Mouse (Mus musculus) midbrain, embryonic 11.5 days (tissue): ENCODE data around the gene Pfas. TPM values are rescaled to one million over a fixed set of nuclear protein-coding genes. Genes with fewer than 3 reads are reported as not detected.

ENCODE experiments used
- ATAC-seq: fragments of 200-750 bp; cut with Nextera tagmentation; 2 replicates; pipeline ENCODE4 v1.8.0; 2017; ENCODE audit warnings: moderate TSS enrichment, moderate library complexity; ENCODE audit not compliant: low FRiP score
- DNase-seq: peaks from one replicate; pipeline ENCODE4 v3.0.0; 2015; ENCODE audit warnings: low spot score; ENCODE audit errors: missing footprints
- H3K27ac ChIP-seq: fragments of 300-500 bp; sonication (generic); 2 replicates; pipeline ENCODE4 v1.5.1; 2014; ENCODE audit warnings: low read depth, low read length
- H3K27me3 ChIP-seq: fragments of 300-500 bp; sonication (generic); 2 replicates; pipeline ENCODE4 v1.6.1; 2014; ENCODE audit warnings: mild to moderate bottlenecking, low read length, moderate library complexity, mixed read lengths; ENCODE audit not compliant: control insufficient read depth, insufficient read depth
- H3K36me3 ChIP-seq: fragments of 300-500 bp; sonication (generic); 2 replicates; pipeline ENCODE4 v1.6.1; 2014; ENCODE audit warnings: mild to moderate bottlenecking, low read length, moderate library complexity, mixed read lengths; ENCODE audit not compliant: control insufficient read depth, insufficient read depth
- H3K4me1 ChIP-seq: fragments of 300-500 bp; sonication (generic); 2 replicates; pipeline ENCODE4 v1.6.1; 2014; ENCODE audit warnings: low read length; ENCODE audit not compliant: control insufficient read depth, insufficient read depth
- H3K4me2 ChIP-seq: fragments of 300-500 bp; sonication (generic); 2 replicates; pipeline ENCODE4 v1.6.1; 2014; ENCODE audit warnings: mild to moderate bottlenecking, moderate library complexity
- H3K4me3 ChIP-seq: fragments of 300-500 bp; sonication (generic); 2 replicates; pipeline ENCODE4 v1.5.1; 2014; ENCODE audit warnings: low read depth, low read length
- H3K9ac ChIP-seq: fragments of 300-500 bp; sonication (generic); 2 replicates; pipeline ENCODE4 v1.6.1; 2014; ENCODE audit warnings: low read length
- H3K9me3 ChIP-seq: fragments of 300-500 bp; sonication (generic); 2 replicates; pipeline ENCODE4 v1.6.1; 2016; ENCODE audit warnings: low read length; ENCODE audit not compliant: control insufficient read depth
- WGBS: fragments of 180-500 bp; shearing (Covaris S2); extraction: QIAGEN DNeasy Blood & Tissue Kit; methylation state at CpG from one replicate; pipeline ENCODE4 v1.1.7; 2014; 5-methylcytosine and 5-hydroxymethylcytosine counted together
- polyA plus RNA-seq: library from polyadenylated mRNA; unstranded; fragments of >200 nt; fragmentation: Nextera tagmentation; extraction: Ambion mirVana; gene quantifications from 2 replicates; pipeline ENCODE4 v1.2.1, GENCODE M21; 2014

Pfas gene
- polyA plus RNA-seq, 1 experiment from 2014 or later = 33.0 TPM

GRCm38 (mm10) chr11:69045531-69046394 is 37.5 kb upstream of the Pfas start, which contains the start of gene Aurkb:
Aurkb (plus strand) TSS chr11:69045647.
- no peaks in the 10 kb centered on the region for H3K27me3 ChIP-seq
- peaks cover 8% of the 10 kb centered on the region for H3K36me3 ChIP-seq
- WGBS = 1% methylated on average over 51 of the region's 54 CpGs
- H3K9ac ChIP-seq = peak within 1 kb of the TSS; percentile 92
- H3K27ac ChIP-seq = peak within 1 kb of the TSS; percentile 88
- peak; percentile 79 for ATAC-seq
- H3K4me3 ChIP-seq = peak within 1 kb of the TSS; percentile 81
- peaks cover 15% of the 10 kb centered on the region for H3K4me1 ChIP-seq
- peak; percentile 98 for DNase-seq
- H3K9me3 ChIP-seq = no peaks in the 10 kb centered on the region
- H3K4me2 ChIP-seq = peak within 1 kb of the TSS; percentile 82

GRCm38 (mm10) chr11:69038173-69038572 is 29.9 kb upstream of the Pfas start:
- Histone ChIP-seq H3K4me3 (no peak overlapping the region), H3K9me3 (no peaks in the 10 kb centered on the region), H3K4me1 (peaks cover 21% of the 10 kb centered on the region), H3K36me3 (peaks cover 5% of the 10 kb centered on the region; the same call in 1 of the 2 replicates), H3K9ac (no peak overlapping the region), H3K27me3 (no peaks in the 10 kb centered on the region), H3K4me2 (peak overlapping the region; percentile 10; the same call in 1 of the 2 replicates), H3K27ac (no peak overlapping the region)
- DNase-seq (peak; percentile 88), ATAC-seq (no peak)
- 75% methylated on average over 5 of the region's 5 CpGs for WGBS

- H3K4me2 ChIP-seq = peak overlapping the region; percentile 56
- ATAC-seq (peak; percentile 48), DNase-seq (peak; percentile 100)
- H3K27ac ChIP-seq = peak overlapping the region; percentile 21
- H3K4me3 ChIP-seq = peak overlapping the region; percentile 74
- 1% methylated on average over 34 of the region's 34 CpGs for WGBS
- H3K4me1 ChIP-seq = peaks cover 21% of the 10 kb centered on the region
- peaks cover 5% of the 10 kb centered on the region; the same call in 1 of the 2 replicates for H3K36me3 ChIP-seq
- no peaks in the 10 kb centered on the region for H3K9me3 ChIP-seq
- H3K9ac ChIP-seq = peak overlapping the region; percentile 86
- no peaks in the 10 kb centered on the region for H3K27me3 ChIP-seq
Measured at GRCm38 (mm10) chr11:69037231-69038061, 29.2 kb upstream of the Pfas start.

GRCm38 (mm10) chr11:69036486-69037230 is 28.4 kb upstream of the Pfas start:
- Histone ChIP-seq H3K4me1 (peaks cover 21% of the 10 kb centered on the region), H3K27me3 (no peaks in the 10 kb centered on the region), H3K9me3 (no peaks in the 10 kb centered on the region), H3K36me3 (peaks cover 7% of the 10 kb centered on the region; the same call in 1 of the 2 replicates), H3K4me2 (peak overlapping the region; percentile 56), H3K4me3 (peak overlapping the region; percentile 74), H3K27ac (peak overlapping the region; percentile 21), H3K9ac (peak overlapping the region; percentile 86)
- DNase-seq = peak; percentile 100
- ATAC-seq = peak; percentile 22; the same call in 1 of the 2 replicates
- 10% methylated on average over 20 of the region's 20 CpGs for WGBS

GRCm38 (mm10) chr11:69035849-69036248 is 27.6 kb upstream of the Pfas start:
- Histone ChIP-seq H3K4me1 (peaks cover 21% of the 10 kb centered on the region), H3K9ac (peak overlapping the region; percentile 48), H3K9me3 (no peaks in the 10 kb centered on the region), H3K27ac (0 out of 2 replicates have a peak overlapping the region, but pooled peaks have one; percentile 47), H3K4me3 (peak overlapping the region; percentile 74; the same call in 1 of the 2 replicates), H3K36me3 (peaks cover 15% of the 10 kb centered on the region), H3K4me2 (peak overlapping the region; percentile 56), H3K27me3 (no peaks in the 10 kb centered on the region)
- WGBS = 6% methylated on average over 8 of the region's 8 CpGs
- peak; percentile 95 for DNase-seq
- peak; percentile 20; the same call in 1 of the 2 replicates for ATAC-seq

- DNase-seq = no peak
- ATAC-seq = no peak
- WGBS = 75% methylated on average over 9 of the region's 9 CpGs
- Histone ChIP-seq H3K9me3 (no peaks in the 10 kb centered on the region), H3K27me3 (no peaks in the 10 kb centered on the region), H3K4me1 (peaks cover 21% of the 10 kb centered on the region), H3K4me2 (peak overlapping the region; percentile 56), H3K9ac (peak overlapping the region; percentile 48), H3K4me3 (peak overlapping the region; percentile 10; the same call in 1 of the 2 replicates), H3K27ac (0 out of 2 replicates have a peak overlapping the region, but pooled peaks have one; percentile 47), H3K36me3 (peaks cover 19% of the 10 kb centered on the region)
Measured at GRCm38 (mm10) chr11:69035411-69035810, 27.2 kb upstream of the Pfas start.

- Histone ChIP-seq H3K4me3 (no peak overlapping the region), H3K9me3 (no peaks in the 10 kb centered on the region), H3K27ac (no peak overlapping the region), H3K9ac (no peak overlapping the region), H3K36me3 (peaks cover 22% of the 10 kb centered on the region), H3K4me2 (no peak overlapping the region), H3K4me1 (peaks cover 21% of the 10 kb centered on the region), H3K27me3 (no peaks in the 10 kb centered on the region)
- DNase-seq = no peak
- no peak for ATAC-seq
- WGBS = 94% methylated on average over 3 of the region's 3 CpGs
Measured at GRCm38 (mm10) chr11:69034585-69034984, 26.3 kb upstream of the Pfas start.

GRCm38 (mm10) chr11:69033552-69033951 is 25.3 kb upstream of the Pfas start:
- H3K27me3 ChIP-seq = no peaks in the 10 kb centered on the region
- no peaks in the 10 kb centered on the region for H3K9me3 ChIP-seq
- no peak for ATAC-seq
- H3K4me3 ChIP-seq = no peak overlapping the region
- H3K4me1 ChIP-seq = peaks cover 13% of the 10 kb centered on the region
- no peak for DNase-seq
- 87% methylated on average over 9 of the region's 9 CpGs for WGBS
- no peak overlapping the region for H3K9ac ChIP-seq
- no peak overlapping the region for H3K4me2 ChIP-seq
- no peak overlapping the region for H3K27ac ChIP-seq
- peaks cover 22% of the 10 kb centered on the region for H3K36me3 ChIP-seq
